Comparison of ENCODE assay signal across 8 mouse cellular contexts in genomic region chr10:4088744-4089414, GRCm38 (mm10).
DNase-seq lines count a peak whose midpoint lies in the region; ATAC-seq and TF ChIP-seq lines count a peak whose summit lies in the region.

No protein-coding gene starts in this region.

- peak; percentile 57; the same call in 1 of the 2 replicates for ATAC-seq in kidney, embryonic 14.5 days (ENCODE audit: low FRiP score, low TSS enrichment)
- ATAC-seq in inflammation-experienced regulatory T-cells, adult 6 months: peak; percentile 54

- no peak for TF ChIP-seq POLR2A in cortical plate, adult 2 months (IDR thresholded peaks at IDR 0.05; ENCODE audit: extremely low read depth, insufficient read depth, low read length)

- 74% methylated on average over 7 of the region's 7 CpGs for WGBS in kidney, embryonic 14.5 days

- H3K4me2 ChIP-seq in kidney, embryonic 14.5 days (replicated peaks; ENCODE audit: low read depth, low read length): no peak overlapping the region

- H3K36me3 ChIP-seq in kidney, embryonic 14.5 days (ENCODE audit: control insufficient read depth, insufficient read depth, low read length): peaks cover 13% of the 10 kb centered on the region; the same call in 1 of the 2 replicates
- H3K36me3 ChIP-seq in E14TG2a.4 (ENCODE audit: insufficient read depth, low read length): peaks cover 88% of the 10 kb centered on the region

- H3K9me3 ChIP-seq in kidney, embryonic 14.5 days (ENCODE audit: control insufficient read depth, low read length): no peaks in the 10 kb centered on the region
- H3K9me3 ChIP-seq in E14TG2a.4 (ENCODE audit: low read length): no peaks in the 10 kb centered on the region

- no peak for DNase-seq in kidney, adult 11 months
- peak; percentile 70 for DNase-seq in thymus, postnatal 0 days (ENCODE audit: low spot score)
- DNase-seq in right cerebral cortex, postnatal 36 days (ENCODE audit: low spot score in 2 of 2): no peak
- no peak for DNase-seq in frontal cortex, adult 2 months (ENCODE audit: extremely low spot score in 1 of 2, low spot score in 1 of 2)

- H3K27ac ChIP-seq in kidney, embryonic 14.5 days (ENCODE audit: low read depth, low read length): no peak overlapping the region
- no peak overlapping the region for H3K27ac ChIP-seq in cortical plate, adult 2 months (ENCODE audit: insufficient read depth, low read length)

- H3K9ac ChIP-seq in kidney, embryonic 14.5 days (ENCODE audit: low read depth, low read length): no peak overlapping the region

- no peaks in the 10 kb centered on the region for H3K4me1 ChIP-seq in kidney, embryonic 14.5 days (ENCODE audit: control insufficient read depth, insufficient read depth, low read length)
- H3K4me1 ChIP-seq in E14TG2a.4 (replicated peaks; ENCODE audit: low read depth, low read length): peaks cover 6% of the 10 kb centered on the region
- no peaks in the 10 kb centered on the region for H3K4me1 ChIP-seq in cortical plate, adult 2 months (ENCODE audit: control insufficient read depth, insufficient read depth, low read length)

- peak; percentile 72 for TF ChIP-seq CTCF in E14TG2a.4 (conservative IDR thresholded peaks at IDR 0.05; ENCODE audit: low read length)
- TF ChIP-seq CTCF in cortical plate, adult 2 months (IDR thresholded peaks at IDR 0.05; ENCODE audit: extremely low read depth, insufficient read depth, low read length): peak; percentile 36; the same call in 1 of the 2 replicates

- no peak overlapping the region for H3K4me3 ChIP-seq in kidney, embryonic 14.5 days (ENCODE audit: low read length)
- H3K4me3 ChIP-seq in E14TG2a.4 (replicated peaks; ENCODE audit: low read length): no peak overlapping the region
- no peak overlapping the region for H3K4me3 ChIP-seq in cortical plate, adult 2 months (ENCODE audit: insufficient read depth, low read length)

- no peaks in the 10 kb centered on the region for H3K27me3 ChIP-seq in kidney, embryonic 14.5 days (ENCODE audit: control insufficient read depth, insufficient read depth, low read length)
- no peaks in the 10 kb centered on the region for H3K27me3 ChIP-seq in E14TG2a.4 (ENCODE audit: insufficient read depth, low read length)
